Mouse (Mus musculus) fibroblast of lung, adult 2 months (primary cell): Measurements from ENCODE around the gene Bmpr1a.
A peak's percentile ranks its signal among the peaks of the same experiment; 100 is the strongest.
"Not testable (repeated sequence)": the region's sequence is repeated elsewhere in the genome, so short reads cannot be mapped to it uniquely, and the experiment has no call there.

Source experiments
- DNase-seq: peaks from one replicate; pipeline ENCODE4 v3.0.0-alpha.2; 2011; ENCODE audit warnings: low read depth

Gene Bmpr1a

DNA sequence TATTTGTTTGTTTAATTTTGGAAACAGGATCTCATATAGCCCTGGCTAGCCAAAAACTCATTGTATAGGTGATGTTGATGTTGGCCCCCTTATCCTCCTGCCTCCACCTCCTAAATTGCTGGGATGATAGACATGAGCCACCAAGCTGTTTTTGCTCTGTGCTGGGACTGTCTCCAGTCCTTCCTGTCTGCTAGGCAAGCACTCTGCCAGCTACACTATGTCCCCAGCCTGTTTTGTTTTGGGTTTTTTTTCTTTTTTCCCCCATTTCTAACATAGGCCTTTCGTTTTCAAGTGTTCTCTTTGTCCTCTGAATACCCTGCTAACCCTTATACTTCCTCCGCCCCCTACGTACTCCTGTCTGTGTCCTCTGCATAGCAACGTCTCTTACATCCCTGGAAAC is 109.8 kb downstream of the Bmpr1a start:
- DNase-seq: no peak

DNA sequence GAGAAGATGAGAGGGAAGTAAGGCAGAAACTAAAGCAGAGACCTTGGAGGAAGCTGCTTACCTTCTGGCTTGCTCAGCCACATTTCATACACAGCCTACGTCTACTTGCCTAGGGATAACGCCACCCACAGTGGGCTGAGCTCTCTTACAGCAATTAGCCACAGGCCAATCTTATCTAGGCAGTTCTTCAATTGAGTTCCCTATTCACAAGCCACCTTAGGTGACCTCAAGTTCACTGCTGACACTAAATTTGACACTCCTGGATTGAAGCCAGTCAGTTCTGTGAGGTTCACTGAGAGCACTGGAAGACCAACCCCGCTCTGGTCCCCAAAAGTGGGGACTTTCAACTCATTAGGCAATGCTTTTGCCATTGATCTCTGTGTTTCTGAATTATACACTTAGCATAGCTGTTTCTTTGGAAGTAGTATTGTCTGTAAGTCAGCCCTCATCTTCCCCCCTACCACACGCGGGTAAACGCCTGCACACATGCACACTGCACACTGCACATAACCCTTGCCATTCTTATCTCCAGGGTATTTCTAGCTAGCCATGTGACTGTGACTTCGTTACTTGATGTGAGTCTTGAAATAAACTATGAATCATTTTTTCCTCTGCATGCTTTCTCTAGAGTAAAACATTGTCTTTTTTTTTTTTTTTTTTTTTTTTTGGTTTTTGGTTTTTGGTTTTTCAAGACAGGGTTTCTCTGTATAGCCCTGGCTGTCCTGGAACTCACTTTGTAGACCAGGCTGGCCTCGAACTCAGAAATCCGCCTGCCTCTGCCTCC is 120.0 kb downstream of the Bmpr1a start:
- DNase-seq: no peak

DNA sequence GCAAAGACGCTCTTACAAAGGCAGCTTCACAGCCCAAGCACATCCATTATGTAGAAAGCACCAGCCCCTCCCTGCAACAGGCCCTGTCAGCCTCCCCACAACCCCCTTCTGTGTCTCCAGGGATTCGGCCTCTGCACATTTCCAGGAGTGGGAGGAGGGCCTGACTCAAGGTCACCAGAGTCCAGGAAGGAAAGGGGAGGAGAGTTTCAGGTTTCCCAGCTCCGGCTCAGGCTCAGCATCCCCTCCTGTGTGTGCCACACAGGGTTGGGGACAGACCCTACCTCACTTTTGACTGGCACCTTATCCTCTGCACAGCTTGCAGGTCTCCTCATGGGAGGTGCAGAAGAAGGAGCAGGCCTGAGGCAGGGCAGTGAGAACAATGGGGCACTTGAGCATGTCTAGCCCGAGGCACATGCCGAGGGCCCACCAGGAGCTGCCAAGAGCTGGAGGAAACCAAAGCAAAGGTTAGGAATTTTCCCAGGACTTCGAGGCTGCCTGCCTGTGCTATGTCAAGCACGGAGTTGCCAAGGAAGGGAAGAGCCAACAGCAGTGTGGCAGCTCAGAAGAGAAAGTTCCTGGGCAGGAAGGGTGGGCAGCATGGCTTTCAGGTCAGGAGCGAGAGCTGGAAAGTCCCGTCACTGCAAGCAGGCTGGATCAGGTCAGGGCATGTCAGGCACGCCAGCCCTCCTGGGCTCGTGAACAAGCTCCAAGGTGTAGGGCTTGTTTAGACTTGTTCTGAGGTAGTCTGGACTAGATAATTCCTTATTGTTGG is 124.4 kb downstream of the Bmpr1a start:
- DNase-seq: peak; percentile 94

DNA sequence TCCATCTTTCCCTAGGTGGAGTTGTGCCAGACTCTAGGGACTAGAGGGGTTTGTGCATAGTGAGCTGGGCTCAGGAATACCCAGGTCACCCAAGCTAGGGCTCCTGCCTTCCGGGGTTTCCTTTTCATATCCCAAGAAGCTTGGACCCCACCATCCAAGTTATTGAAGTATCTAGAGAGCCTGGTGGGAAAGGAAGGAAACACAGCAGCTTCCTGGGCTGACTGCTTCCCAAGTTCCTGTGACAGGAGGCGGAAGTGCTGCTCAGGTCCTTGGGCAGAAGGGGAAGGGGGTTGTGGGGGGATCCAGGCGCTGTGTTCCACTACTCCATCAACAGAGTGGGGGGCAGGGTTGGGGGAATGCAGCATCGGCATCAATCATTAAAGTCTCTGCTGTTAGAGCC is 126.0 kb downstream of the Bmpr1a start:
- DNase-seq: no peak

DNA sequence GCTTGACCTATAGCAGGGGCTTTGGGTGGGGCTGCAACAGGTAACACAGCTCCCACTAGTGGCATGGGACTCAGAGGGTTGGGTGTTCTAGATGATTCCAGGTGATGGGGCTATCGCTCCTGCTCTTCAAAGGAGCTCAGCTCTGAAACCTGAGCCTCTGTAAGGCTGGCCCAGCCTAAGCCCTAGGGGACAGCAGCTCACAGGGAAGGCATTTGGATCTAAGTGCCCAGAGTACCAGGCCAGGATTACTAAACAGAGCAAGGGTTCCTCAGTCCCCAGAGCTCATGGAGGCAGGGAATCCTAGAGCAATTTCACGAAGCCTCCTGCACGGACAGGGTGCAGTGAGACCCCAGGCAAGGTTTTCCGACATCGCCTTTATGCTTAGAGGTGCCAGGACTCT is 127.2 kb downstream of the Bmpr1a start:
- DNase-seq: no peak

DNA sequence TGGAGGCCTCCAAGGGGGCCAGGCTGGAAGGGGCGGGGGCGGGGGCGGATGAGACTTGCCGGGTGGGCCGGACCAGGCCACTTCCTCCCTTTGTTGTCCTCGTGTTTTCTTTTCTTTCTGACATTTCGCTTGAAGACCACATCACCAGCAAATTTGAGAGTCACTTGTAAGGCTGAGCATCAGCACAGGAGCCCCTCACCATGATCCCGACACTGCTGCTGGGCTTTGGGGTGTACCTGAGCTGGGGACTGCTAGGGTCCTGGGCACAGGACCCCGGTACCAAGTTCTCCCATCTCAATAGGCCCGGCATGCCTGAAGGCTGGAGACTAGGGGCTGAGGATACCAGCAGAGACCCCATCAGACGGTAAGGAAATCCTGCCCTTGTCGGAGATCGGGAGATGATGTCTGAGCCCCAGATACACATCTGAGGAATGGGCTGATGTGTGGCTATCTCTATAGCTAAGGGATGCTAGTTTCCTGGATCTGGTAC is 127.7 kb downstream of the Bmpr1a start, which contains the start of gene Mmrn2:
Mmrn2 (plus strand) TSS at position 51 of the 490 bp plus-strand sequence.
- DNase-seq: no peak

DNA sequence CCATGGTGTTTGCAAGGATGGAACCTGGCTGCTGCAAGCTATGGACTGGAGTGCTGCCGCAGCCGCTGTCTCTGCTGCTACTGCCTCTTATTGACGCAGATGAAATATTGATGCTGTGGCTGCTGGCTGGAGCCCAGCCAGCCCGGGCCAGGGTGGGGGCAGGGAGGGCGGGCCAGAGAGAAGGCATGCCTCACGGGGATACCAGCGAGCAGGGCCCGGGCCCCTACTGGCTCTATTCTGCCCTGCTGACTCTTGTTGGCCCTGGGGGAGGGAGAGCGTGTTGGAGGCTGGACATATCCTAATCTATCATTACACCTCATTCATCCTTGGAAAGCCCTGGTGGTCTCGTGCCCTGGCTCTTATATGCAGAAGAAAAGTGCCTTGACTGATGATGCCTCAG is 128.6 kb downstream of the Bmpr1a start, which contains the start of gene Sncg:
Sncg (minus strand) TSS at position 213 of the 400 bp plus-strand sequence.
- DNase-seq: no peak

DNA sequence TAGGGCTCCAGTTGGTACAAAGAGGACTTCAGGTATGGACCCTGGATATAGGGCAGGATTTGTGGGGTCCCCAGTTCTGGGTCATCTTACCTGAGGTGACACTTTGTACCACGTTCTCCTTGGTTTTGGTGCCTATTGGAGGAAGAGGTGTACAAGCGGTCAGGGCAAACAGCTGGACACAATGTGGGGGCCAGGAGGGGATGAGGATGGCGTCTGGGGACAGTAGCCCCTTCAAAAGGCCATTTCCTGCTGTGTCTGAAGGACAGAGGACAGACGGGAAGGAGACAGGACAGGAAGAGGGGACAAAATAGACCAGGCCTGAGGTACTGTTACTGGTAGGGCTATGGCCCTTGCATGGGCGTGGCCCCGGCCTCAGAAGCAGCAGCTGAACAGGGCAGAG is 129.6 kb downstream of the Bmpr1a start:
- DNase-seq: no peak

DNA sequence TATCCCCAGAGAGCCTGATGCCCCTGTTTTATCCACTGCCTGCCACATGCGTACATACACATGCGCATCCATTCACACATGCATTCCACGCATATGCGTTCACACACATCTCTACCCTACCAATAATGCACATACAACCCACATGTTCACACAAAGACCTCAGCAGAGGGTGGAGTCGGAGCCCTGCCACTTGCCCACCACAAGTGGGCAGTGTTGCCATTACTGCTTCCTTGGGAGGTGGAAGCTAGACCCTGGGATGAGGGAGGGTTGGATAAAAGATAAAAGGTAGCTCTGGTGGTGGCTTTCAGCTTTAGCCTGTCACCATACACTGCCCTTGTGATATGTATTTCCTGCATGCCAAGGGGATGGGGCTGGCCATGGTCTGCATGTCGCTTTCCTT is 130.5 kb downstream of the Bmpr1a start:
- DNase-seq: no peak

DNA sequence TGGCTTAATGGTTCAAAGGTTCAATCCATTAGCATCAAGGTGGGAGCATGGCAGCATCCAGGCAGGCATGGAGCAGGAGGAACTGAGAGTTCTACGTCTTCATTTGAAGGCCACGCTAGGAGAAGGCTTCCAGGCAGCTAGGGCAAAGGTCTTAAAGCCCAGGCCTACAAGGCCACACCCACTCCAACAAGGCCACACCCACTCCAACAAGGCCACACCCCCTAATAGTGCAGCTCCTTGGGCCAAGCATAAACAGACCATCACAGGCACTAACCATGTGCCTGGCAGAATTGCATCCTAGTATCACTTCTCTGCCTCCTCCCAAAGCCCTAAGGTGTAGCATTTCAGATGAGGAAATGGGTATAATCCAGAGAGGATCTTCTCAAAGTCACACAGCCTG is 131.4 kb downstream of the Bmpr1a start:
- no peak for DNase-seq

DNA sequence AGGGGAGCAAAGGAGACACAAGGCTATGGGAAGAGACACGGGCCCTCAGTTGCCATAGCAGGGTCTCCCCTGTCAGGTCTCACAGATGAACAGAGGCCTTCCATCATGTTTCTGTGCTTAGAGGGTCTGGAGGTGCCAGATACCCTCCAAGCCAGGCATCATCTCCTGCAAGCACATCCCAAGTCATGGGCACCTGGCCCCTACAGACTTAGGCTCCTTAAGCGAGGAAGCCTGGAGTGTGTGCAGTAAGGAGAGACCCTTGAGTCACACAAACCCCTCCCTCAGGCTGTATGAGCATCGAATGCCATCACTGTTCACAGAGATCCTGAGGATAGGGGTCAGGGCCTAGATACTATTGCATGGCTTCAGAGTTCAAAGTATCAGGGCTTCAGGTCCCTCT is 132.2 kb downstream of the Bmpr1a start:
- DNase-seq: no peak

DNA sequence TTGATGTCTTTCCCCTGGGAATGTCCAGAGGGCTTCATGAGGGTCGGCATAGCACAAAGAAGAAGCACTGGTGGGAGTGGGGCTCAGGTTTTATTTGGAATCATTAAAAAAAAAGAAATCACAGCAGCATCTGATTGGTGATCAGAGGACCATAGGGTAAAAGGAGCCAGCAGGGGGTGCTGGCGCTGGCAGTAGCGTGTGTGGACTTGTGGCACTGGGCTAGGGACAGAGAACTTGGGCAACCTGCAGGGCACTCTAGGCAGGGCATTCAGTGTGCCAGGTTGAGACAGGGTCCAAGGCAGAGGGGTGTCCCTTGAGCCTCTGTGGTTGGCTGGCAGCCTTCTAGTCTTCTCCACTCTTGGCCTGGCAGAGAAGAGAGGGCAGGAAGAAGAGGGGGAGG is 132.9 kb downstream of the Bmpr1a start:
- DNase-seq: no peak

DNA sequence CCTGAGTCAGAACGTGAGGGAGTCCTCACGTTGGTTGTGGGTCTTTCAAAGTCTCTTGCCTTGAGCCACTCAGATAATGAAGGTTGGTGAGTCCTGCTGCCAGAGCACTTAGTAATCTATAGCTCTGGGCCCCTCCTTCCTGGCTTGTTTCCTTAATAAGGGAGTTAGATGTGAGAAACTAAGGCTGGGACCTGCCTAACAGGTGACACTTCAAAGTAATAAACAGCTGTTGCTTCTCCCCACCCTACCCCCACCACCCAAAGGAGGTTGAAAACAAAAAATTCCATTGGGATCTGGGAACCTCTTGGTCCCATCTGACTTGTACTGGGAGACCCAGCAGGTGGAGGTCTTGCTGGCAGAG is 138.0 kb downstream of the Bmpr1a start:
- no peak for DNase-seq

DNA sequence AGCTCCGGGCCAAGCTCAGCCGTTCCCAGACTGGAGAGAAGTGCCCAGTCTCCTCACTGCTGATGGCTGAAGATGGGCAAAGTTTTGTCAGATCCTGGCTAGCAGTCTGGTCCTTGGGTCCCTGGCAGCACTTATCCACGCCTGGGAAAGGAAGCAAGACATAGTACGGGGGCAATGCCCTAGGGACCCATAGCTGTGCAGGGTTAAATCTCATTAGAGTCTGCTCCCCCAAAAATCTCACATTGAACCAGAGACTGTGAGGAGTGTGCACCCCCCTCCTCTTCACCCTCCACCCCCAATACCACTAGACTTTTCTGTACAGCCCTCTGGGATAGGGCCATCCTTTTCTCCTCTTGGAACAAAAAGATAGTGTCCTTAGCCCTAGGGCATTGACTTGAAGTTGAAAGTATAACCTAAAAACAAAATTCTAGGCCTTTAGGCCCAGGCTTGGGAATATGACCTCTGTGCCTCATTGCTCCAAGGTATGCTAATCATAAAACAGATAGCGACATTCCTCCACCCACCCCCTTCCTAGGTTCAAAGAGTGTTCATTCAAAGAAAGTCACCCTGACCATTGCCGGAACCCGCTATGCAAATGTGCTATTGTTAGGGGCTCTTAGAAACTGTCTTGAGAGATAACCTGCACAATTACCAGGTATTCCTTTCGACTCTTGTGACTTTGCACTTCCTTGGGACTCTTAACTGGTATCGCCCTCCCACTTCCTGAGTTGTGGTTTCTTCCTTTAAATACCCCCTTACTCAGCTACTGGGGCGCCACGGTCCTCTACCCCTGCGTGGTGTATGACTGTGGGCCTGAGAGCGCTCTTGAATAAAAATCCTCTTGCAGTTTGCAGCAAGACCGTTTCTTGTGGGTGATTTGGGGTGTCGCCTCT is 138.6 kb downstream of the Bmpr1a start:
- DNase-seq: not testable (repeated sequence)

DNA sequence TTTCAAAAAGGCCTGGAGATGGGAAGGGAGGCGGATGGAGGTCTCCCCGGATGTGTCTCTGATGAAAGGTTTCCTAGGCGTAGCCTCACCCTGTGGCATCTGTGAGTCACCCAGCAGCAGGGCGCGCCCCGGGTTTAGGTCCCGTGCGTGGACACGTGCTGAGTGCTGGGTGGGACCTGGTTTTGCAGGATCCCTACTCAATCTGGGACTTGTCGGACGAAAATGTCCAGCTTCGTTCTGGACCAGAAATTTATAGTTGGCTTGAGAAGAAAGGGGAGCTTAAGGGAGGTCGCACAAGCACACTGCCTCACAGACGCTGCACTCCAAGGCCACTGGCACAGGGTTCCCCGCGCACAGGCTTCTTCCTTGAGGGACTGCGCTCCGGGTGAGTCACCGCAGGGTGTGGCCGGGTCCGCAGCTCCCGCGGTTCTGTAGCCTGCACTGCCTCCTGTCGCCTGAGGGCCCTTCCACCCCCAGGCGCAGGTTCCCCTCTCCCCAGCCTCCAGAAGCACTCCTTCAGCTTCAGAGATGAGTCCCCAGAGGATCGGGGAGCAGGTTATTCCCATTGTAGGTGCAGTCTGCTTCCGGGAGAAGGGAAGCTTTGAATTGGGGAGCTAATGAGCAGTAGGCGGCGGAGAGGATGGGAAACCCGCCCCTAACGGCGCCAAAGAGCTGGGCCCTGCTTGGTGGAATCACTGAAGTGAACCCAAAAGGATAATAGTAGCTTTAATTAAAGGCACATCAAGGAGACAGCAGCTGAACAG is 139.5 kb downstream of the Bmpr1a start:
- peak; percentile 69 for DNase-seq

DNA sequence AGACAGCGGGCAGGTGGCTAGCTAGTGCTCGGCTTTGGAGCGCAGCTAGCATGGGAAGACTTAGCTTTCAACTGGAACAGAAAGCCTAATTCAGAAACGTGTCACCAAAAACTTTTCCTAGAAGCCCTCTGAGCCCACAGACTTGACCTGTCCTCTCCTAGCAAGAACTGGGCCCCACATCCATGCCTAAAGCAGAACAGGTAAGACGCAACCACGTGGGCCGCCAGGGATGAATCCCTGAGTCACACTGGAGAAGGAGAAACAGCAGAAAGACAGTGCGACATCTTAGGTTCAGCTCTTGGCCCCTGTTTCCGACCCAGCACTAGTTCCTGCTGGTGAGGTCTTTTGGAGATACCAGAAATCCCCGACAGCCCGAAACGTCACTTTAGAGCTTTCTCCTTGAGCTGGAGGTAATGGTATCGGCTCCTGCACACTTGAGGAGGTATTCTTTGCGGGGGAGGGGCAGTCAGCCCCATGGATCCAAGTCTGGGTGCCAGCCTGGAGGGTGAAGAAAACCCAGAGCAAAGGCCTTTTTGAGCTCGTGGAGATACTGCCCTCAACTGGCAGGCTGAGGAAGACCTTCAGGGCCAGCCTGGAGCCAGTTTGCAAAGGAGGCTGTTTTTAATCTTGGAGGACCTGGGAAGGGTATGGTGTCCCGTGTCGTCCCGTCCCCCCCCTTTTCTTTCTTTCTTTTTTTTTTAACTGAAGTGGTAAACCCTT is 140.3 kb downstream of the Bmpr1a start:
- DNase-seq: peak; percentile 66

DNA sequence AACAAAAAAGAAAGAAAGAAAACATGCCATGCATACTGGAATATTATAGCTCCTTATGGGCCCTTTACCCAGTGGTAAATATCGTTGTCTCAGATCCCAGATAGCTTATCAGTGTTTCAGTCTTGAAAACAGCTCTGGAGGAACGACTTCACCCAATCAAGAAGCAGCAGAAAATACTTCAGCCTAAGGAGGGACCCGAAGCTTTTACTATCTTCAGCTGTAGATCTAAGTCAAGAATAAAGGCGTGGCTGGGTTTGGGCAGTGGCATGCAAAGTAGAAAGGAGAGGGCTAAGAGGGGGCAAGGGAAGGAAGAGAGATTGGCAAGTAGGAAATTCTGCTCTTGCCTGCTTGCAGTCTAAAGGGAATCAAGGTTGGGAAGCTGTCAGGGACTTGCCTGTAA is 141.0 kb downstream of the Bmpr1a start:
- DNase-seq: no peak
